Mouse (Mus musculus) erythroblast, embryonic 14.5 days (primary cell): ENCODE data around the gene Mlycd.

ENCODE experiments used
- GATA1 ChIP-seq: IDR thresholded peaks from 2 replicates; pipeline ENCODE4 v1.6.1; 2012; ENCODE audit warnings: low read length, inconsistent platforms, mixed read lengths
- TAL1 ChIP-seq: IDR thresholded peaks from 3 replicates; pipeline ENCODE4 v1.6.1; 2012; ENCODE audit warnings: low read length, inconsistent platforms, mixed read lengths

- TF ChIP-seq GATA1, result no peak
- no peak for TF ChIP-seq TAL1
Measured at GRCm38 (mm10) chr8:119424199-119424733, 29.6 kb downstream of the Mlycd start.
